ENCODE assay signal across 8 mouse cellular contexts in the genomic region with DNA sequence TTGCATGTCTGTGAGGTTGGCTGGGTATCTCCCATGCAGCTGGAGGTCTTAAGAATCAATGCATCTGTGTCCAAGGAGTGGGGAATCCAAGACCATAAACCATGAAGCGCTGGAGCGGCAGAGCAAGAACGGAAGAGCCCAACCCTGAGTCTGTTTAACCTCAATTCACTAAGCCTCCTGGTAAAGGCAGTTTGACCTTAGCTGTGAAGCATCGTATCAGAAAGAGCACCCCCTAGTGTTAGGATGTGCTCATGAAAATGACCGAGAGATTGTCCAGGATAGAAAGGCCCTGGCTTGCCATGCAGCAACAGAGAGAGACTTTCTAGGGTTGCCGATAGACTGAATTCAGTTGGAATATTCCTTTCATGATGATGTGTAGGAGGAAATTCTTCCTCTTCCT.
A peak's percentile ranks its signal among the peaks of the same experiment; 100 is the strongest.
DNase-seq lines count a peak whose midpoint lies in the region; ATAC-seq and TF ChIP-seq lines count a peak whose summit lies in the region.

No protein-coding gene starts in this region.

- peak; percentile 74 for TF ChIP-seq CTCF in midbrain, postnatal 0 days (IDR thresholded peaks at IDR 0.05)

- no peak overlapping the region for H3K4me2 ChIP-seq in embryonic facial prominence, embryonic 11.5 days (ENCODE audit: low read depth, low read length)
- no peak overlapping the region for H3K4me2 ChIP-seq in midbrain, postnatal 0 days (ENCODE audit: low read depth, low read length, poor library complexity, severe bottlenecking)

- ATAC-seq in embryonic facial prominence, embryonic 11.5 days (replicated peaks; ENCODE audit: insufficient number of reproducible peaks, low FRiP score, low TSS enrichment, low read depth) = no peak
- ATAC-seq in midbrain, postnatal 0 days (ENCODE audit: low FRiP score) = no peak

- no peak overlapping the region for H3K4me3 ChIP-seq in embryonic facial prominence, embryonic 11.5 days (ENCODE audit: low read depth, low read length)
- H3K4me3 ChIP-seq in midbrain, postnatal 0 days (ENCODE audit: low read depth, low read length) = no peak overlapping the region

- WGBS in embryonic facial prominence, embryonic 11.5 days = 27% methylated on average over 6 of the region's 6 CpGs
- WGBS in midbrain, postnatal 0 days = 39% methylated on average over 6 of the region's 6 CpGs

- no peaks in the 10 kb centered on the region for H3K9me3 ChIP-seq in embryonic facial prominence, embryonic 11.5 days (replicated peaks; ENCODE audit: control insufficient read depth, low read length)
- H3K9me3 ChIP-seq in midbrain, postnatal 0 days (ENCODE audit: low read length) = no peaks in the 10 kb centered on the region

- no peak overlapping the region for H3K9ac ChIP-seq in embryonic facial prominence, embryonic 11.5 days (replicated peaks; ENCODE audit: low read length)
- no peak overlapping the region for H3K9ac ChIP-seq in midbrain, postnatal 0 days (replicated peaks; ENCODE audit: low read length, poor library complexity, severe bottlenecking)

- H3K4me1 ChIP-seq in embryonic facial prominence, embryonic 11.5 days (ENCODE audit: control insufficient read depth, insufficient read depth, low read length) = no peaks in the 10 kb centered on the region
- peaks cover 4% of the 10 kb centered on the region; the same call in 1 of the 2 replicates for H3K4me1 ChIP-seq in midbrain, postnatal 0 days (ENCODE audit: insufficient read depth, low read length)

- H3K27ac ChIP-seq in embryonic facial prominence, embryonic 11.5 days (replicated peaks; ENCODE audit: low read depth, low read length) = no peak overlapping the region
- H3K27ac ChIP-seq in midbrain, postnatal 0 days (ENCODE audit: low read depth, low read length) = no peak overlapping the region

- peak; percentile 65 for DNase-seq in gastrocnemius, adult 18-20 months (ENCODE audit: low spot score)
- no peak for DNase-seq in gastrocnemius, postnatal 25 days
- DNase-seq in urinary bladder, postnatal 36 days (ENCODE audit: low spot score in 2 of 2) = peak; percentile 28 to 32
- no peak for DNase-seq in urinary bladder, postnatal 4 days (ENCODE audit: low spot score in 2 of 2)
- DNase-seq in embryonic facial prominence, embryonic 11.5 days (ENCODE audit: low spot score) = peak; percentile 82
- DNase-seq in kidney, postnatal 36 days = peak; percentile 68 to 70
- DNase-seq in midbrain, postnatal 0 days (ENCODE audit: low spot score) = peak; percentile 75
- no peak for DNase-seq in testis, postnatal 14 days (ENCODE audit: low spot score)

- H3K27me3 ChIP-seq in embryonic facial prominence, embryonic 11.5 days (ENCODE audit: control insufficient read depth, insufficient read depth, low read length) = no peaks in the 10 kb centered on the region
- H3K27me3 ChIP-seq in midbrain, postnatal 0 days (ENCODE audit: insufficient read depth, low read length) = no peaks in the 10 kb centered on the region

- no peaks in the 10 kb centered on the region for H3K36me3 ChIP-seq in embryonic facial prominence, embryonic 11.5 days (replicated peaks; ENCODE audit: control insufficient read depth, insufficient read depth, low read depth, low read length)
- H3K36me3 ChIP-seq in midbrain, postnatal 0 days (ENCODE audit: insufficient read depth, low read length) = no peaks in the 10 kb centered on the region

Comparison
In these comparisons a context has a peak if more than half of its experiments do, and no peak if none do; other contexts are left out.
1. DNase-seq: peak in gastrocnemius, adult 18-20 months (single experiment), urinary bladder, postnatal 36 days (2 of 2), embryonic facial prominence, embryonic 11.5 days (single experiment), kidney, postnatal 36 days (2 of 2) and midbrain, postnatal 0 days (single experiment); none in gastrocnemius, postnatal 25 days (single experiment), urinary bladder, postnatal 4 days (0 of 2) and testis, postnatal 14 days (single experiment).